Mouse (Mus musculus): ENCODE results near the gene 4930432K21Rik. TPM values are rescaled to one million over a fixed set of nuclear protein-coding genes. Genes with fewer than 3 reads are reported as not detected.

4930432K21Rik gene
- polyA plus RNA-seq, 1 experiment, result 1.4 TPM

- peak in 1 of 2 experiments; percentile 20 for DNase-seq (ENCODE audit: low read depth in 1 of 2, low spot score in 2 of 2)
- Histone ChIP-seq H3K27ac (ENCODE audit: insufficient read depth, low read length) (no peak overlapping the region), H3K4me3 (ENCODE audit: extremely low read depth, insufficient read depth, insufficient read length) (no peak overlapping the region), H3K36me3 (ENCODE audit: control insufficient read depth, insufficient read depth, low read length) (no peaks in the 10 kb centered on the region), H3K4me1 (ENCODE audit: control insufficient read depth, insufficient read depth, insufficient read length) (no peaks in the 10 kb centered on the region), H3K27me3 (ENCODE audit: control insufficient read depth, insufficient read depth, low read length) (no peaks in the 10 kb centered on the region)
- no peak for TF ChIP-seq POLR2A (IDR thresholded peaks at IDR 0.05; ENCODE audit: low read depth, low read length)
- TF ChIP-seq CTCF (IDR thresholded peaks at IDR 0.05; ENCODE audit: extremely low read depth, insufficient read depth, insufficient read length, insufficient replicate concordance), result peak; percentile 31; the same call in 1 of the 2 replicates
- WGBS, result 84% methylated on average over 6 of the region's 6 CpGs
Measured at GRCm38 (mm10) chr8:84173861-84174260, 26.0 kb downstream of the 4930432K21Rik start.

GRCm38 (mm10) chr8:84176560-84176959 is 28.7 kb downstream of the 4930432K21Rik start:
- 10% methylated on average over 3 of the region's 3 CpGs for whole genome bisulfite sequencing
- H3K27ac ChIP-seq (ENCODE audit: insufficient read depth, low read length), result no peak overlapping the region
- DNase-seq (ENCODE audit: low read depth in 1 of 2, low spot score in 2 of 2), result no peak
- no peaks in the 10 kb centered on the region for H3K27me3 ChIP-seq (ENCODE audit: control insufficient read depth, insufficient read depth, low read length)
- H3K4me3 ChIP-seq (ENCODE audit: extremely low read depth, insufficient read depth, insufficient read length), result no peak overlapping the region
- no peak for TF ChIP-seq POLR2A (IDR thresholded peaks at IDR 0.05; ENCODE audit: low read depth, low read length)
- TF ChIP-seq CTCF (IDR thresholded peaks at IDR 0.05; ENCODE audit: extremely low read depth, insufficient read depth, insufficient read length, insufficient replicate concordance), result no peak
- H3K36me3 ChIP-seq (ENCODE audit: control insufficient read depth, insufficient read depth, low read length), result no peaks in the 10 kb centered on the region
- no peaks in the 10 kb centered on the region for H3K4me1 ChIP-seq (ENCODE audit: control insufficient read depth, insufficient read depth, insufficient read length)

- WGBS, result 86% methylated on average over 3 of the region's 3 CpGs
Measured at GRCm38 (mm10) chr8:84177405-84177804, 29.6 kb downstream of the 4930432K21Rik start.

GRCm38 (mm10) chr8:84178592-84178991 is 30.8 kb downstream of the 4930432K21Rik start:
- Histone ChIP-seq H3K36me3 (ENCODE audit: control insufficient read depth, insufficient read depth, low read length) (no peaks in the 10 kb centered on the region), H3K4me3 (ENCODE audit: extremely low read depth, insufficient read depth, insufficient read length) (no peak overlapping the region), H3K27me3 (ENCODE audit: control insufficient read depth, insufficient read depth, low read length) (peaks cover 3% of the 10 kb centered on the region; the same call in 1 of the 2 replicates), H3K27ac (ENCODE audit: insufficient read depth, low read length) (no peak overlapping the region), H3K4me1 (ENCODE audit: control insufficient read depth, insufficient read depth, insufficient read length) (no peaks in the 10 kb centered on the region; the same call in 1 of the 2 replicates)
- TF ChIP-seq CTCF (IDR thresholded peaks at IDR 0.05; ENCODE audit: extremely low read depth, insufficient read depth, insufficient read length, insufficient replicate concordance) (no peak), POLR2A (IDR thresholded peaks at IDR 0.05; ENCODE audit: low read depth, low read length) (no peak)
- no peak for DNase-seq (ENCODE audit: low read depth in 1 of 2, low spot score in 2 of 2)
- 92% methylated on average over 8 of the region's 8 CpGs for WGBS

More at GRCm38 (mm10) chr8:84177405-84177804, 29.6 kb downstream of the 4930432K21Rik start:
- TF ChIP-seq CTCF (IDR thresholded peaks at IDR 0.05; ENCODE audit: extremely low read depth, insufficient read depth, insufficient read length, insufficient replicate concordance), result no peak
- TF ChIP-seq POLR2A (IDR thresholded peaks at IDR 0.05; ENCODE audit: low read depth, low read length), result no peak
- Histone ChIP-seq H3K36me3 (ENCODE audit: control insufficient read depth, insufficient read depth, low read length) (no peaks in the 10 kb centered on the region), H3K27ac (ENCODE audit: insufficient read depth, low read length) (no peak overlapping the region), H3K27me3 (ENCODE audit: control insufficient read depth, insufficient read depth, low read length) (no peaks in the 10 kb centered on the region), H3K4me3 (ENCODE audit: extremely low read depth, insufficient read depth, insufficient read length) (no peak overlapping the region), H3K4me1 (ENCODE audit: control insufficient read depth, insufficient read depth, insufficient read length) (no peaks in the 10 kb centered on the region)
- no peak for DNase-seq (ENCODE audit: low read depth in 1 of 2, low spot score in 2 of 2)

GRCm38 (mm10) chr8:84179946-84180345 is 32.1 kb downstream of the 4930432K21Rik start:
- H3K27ac ChIP-seq (ENCODE audit: insufficient read depth, low read length), result no peak overlapping the region
- no peaks in the 10 kb centered on the region for H3K36me3 ChIP-seq (ENCODE audit: control insufficient read depth, insufficient read depth, low read length)
- H3K27me3 ChIP-seq (ENCODE audit: control insufficient read depth, insufficient read depth, low read length), result peaks cover 3% of the 10 kb centered on the region; the same call in 1 of the 2 replicates
- 72% methylated on average over 4 of the region's 4 CpGs for WGBS
- H3K4me1 ChIP-seq (ENCODE audit: control insufficient read depth, insufficient read depth, insufficient read length), result peaks cover 3% of the 10 kb centered on the region
- no peak for DNase-seq (ENCODE audit: low read depth in 1 of 2, low spot score in 2 of 2)
- H3K4me3 ChIP-seq (ENCODE audit: extremely low read depth, insufficient read depth, insufficient read length), result no peak overlapping the region
- no peak for TF ChIP-seq CTCF (IDR thresholded peaks at IDR 0.05; ENCODE audit: extremely low read depth, insufficient read depth, insufficient read length, insufficient replicate concordance)
- no peak for TF ChIP-seq POLR2A (IDR thresholded peaks at IDR 0.05; ENCODE audit: low read depth, low read length)

GRCm38 (mm10) chr8:84180530-84181190 is 32.8 kb downstream of the 4930432K21Rik start:
- TF ChIP-seq POLR2A (IDR thresholded peaks at IDR 0.05; ENCODE audit: low read depth, low read length) (no peak), CTCF (IDR thresholded peaks at IDR 0.05; ENCODE audit: extremely low read depth, insufficient read depth, insufficient read length, insufficient replicate concordance) (no peak)
- peaks cover 3% of the 10 kb centered on the region; the same call in 1 of the 2 replicates for H3K27me3 ChIP-seq (ENCODE audit: control insufficient read depth, insufficient read depth, low read length)
- H3K36me3 ChIP-seq (ENCODE audit: control insufficient read depth, insufficient read depth, low read length), result no peaks in the 10 kb centered on the region
- WGBS, result 35% methylated on average over 16 of the region's 16 CpGs
- no peak overlapping the region for H3K27ac ChIP-seq (ENCODE audit: insufficient read depth, low read length)
- peaks cover 3% of the 10 kb centered on the region for H3K4me1 ChIP-seq (ENCODE audit: control insufficient read depth, insufficient read depth, insufficient read length)
- no peak overlapping the region for H3K4me3 ChIP-seq (ENCODE audit: extremely low read depth, insufficient read depth, insufficient read length)
- no peak for DNase-seq (ENCODE audit: low read depth in 1 of 2, low spot score in 2 of 2)

GRCm38 (mm10) chr8:84182833-84183232 is 35.0 kb downstream of the 4930432K21Rik start:
- H3K36me3 ChIP-seq (ENCODE audit: control insufficient read depth, insufficient read depth, low read length), result no peaks in the 10 kb centered on the region
- H3K4me3 ChIP-seq (ENCODE audit: extremely low read depth, insufficient read depth, insufficient read length), result no peak overlapping the region
- H3K27ac ChIP-seq (ENCODE audit: insufficient read depth, low read length), result no peak overlapping the region
- no peak for TF ChIP-seq CTCF (IDR thresholded peaks at IDR 0.05; ENCODE audit: extremely low read depth, insufficient read depth, insufficient read length, insufficient replicate concordance)
- no peak for TF ChIP-seq POLR2A (IDR thresholded peaks at IDR 0.05; ENCODE audit: low read depth, low read length)
- no peak for DNase-seq (ENCODE audit: low read depth in 1 of 2, low spot score in 2 of 2)
- peaks cover 3% of the 10 kb centered on the region; the same call in 1 of the 2 replicates for H3K27me3 ChIP-seq (ENCODE audit: control insufficient read depth, insufficient read depth, low read length)
- 32% methylated on average over 4 of the region's 4 CpGs for WGBS
- H3K4me1 ChIP-seq (ENCODE audit: control insufficient read depth, insufficient read depth, insufficient read length), result peaks cover 3% of the 10 kb centered on the region
